7 mouse cellular contexts compared by ENCODE assay signal in the genomic region with DNA sequence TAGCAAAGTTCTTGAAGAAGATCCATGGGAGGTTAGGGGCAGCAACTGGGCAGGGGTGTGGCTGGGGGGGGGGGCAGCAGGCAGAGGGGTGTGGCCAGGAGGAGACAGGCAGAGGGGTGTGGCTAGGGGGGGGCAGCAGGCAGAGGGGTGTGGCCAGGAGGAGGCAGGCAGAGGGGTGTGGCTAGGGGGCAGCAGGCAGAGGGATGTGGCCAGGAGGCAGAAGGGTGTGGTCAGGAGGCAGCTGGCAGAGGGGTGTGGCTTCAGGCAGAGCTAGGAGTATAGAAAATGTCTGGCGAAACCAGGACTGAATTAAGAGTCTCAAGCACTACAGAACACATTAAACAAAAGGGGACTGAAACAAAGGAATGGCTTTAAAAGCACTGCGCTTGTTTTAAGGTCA. TPM values are rescaled to one million over a fixed set of nuclear protein-coding genes. Genes with fewer than 3 reads are reported as not detected.
A peak's percentile ranks its signal among the peaks of the same experiment; 100 is the strongest.
DNase-seq lines count a peak whose midpoint lies in the region; ATAC-seq lines count a peak whose summit lies in the region.

No protein-coding gene starts in this region.

- peak; percentile 57; the same call in 1 of the 2 replicates for ATAC-seq in neural tube, embryonic 11.5 days (ENCODE audit: insufficient read depth, low FRiP score, low TSS enrichment)
- ATAC-seq in common myeloid progenitor, adult 5-6 weeks (replicated peaks; ENCODE audit: low read depth, poor library complexity, severe bottlenecking): peak; percentile 92
- peak; percentile 70 for ATAC-seq in stomach, embryonic 15.5 days (ENCODE audit: insufficient read depth, low FRiP score, low read depth)

- H3K9me3 ChIP-seq in neural tube, embryonic 11.5 days (ENCODE audit: control insufficient read depth, low read length): no peaks in the 10 kb centered on the region
- no peaks in the 10 kb centered on the region for H3K9me3 ChIP-seq in limb, embryonic 10.5 days (replicated peaks)
- no peaks in the 10 kb centered on the region for H3K9me3 ChIP-seq in stomach, embryonic 15.5 days

- no peaks in the 10 kb centered on the region for H3K36me3 ChIP-seq in neural tube, embryonic 11.5 days (ENCODE audit: control insufficient read depth, insufficient read depth, low read length)
- no peaks in the 10 kb centered on the region for H3K36me3 ChIP-seq in limb, embryonic 10.5 days
- H3K36me3 ChIP-seq in stomach, embryonic 15.5 days: no peaks in the 10 kb centered on the region

- no peak for DNase-seq in neural tube, embryonic 11.5 days (ENCODE audit: low spot score)
- no peak for DNase-seq in neural tube, embryonic 10.5 days (ENCODE audit: extremely low spot score, low spot score)
- DNase-seq in limb, embryonic 10.5 days (ENCODE audit: low spot score): peak; percentile 49
- no peak for DNase-seq in right cerebral cortex, adult 18-20 months
- no peak for DNase-seq in layer of hippocampus, adult 11-12 months (ENCODE audit: low spot score)

- H3K27ac ChIP-seq in neural tube, embryonic 11.5 days (ENCODE audit: low read depth, low read length): no peak overlapping the region
- H3K27ac ChIP-seq in limb, embryonic 10.5 days: 0 out of 2 replicates have a peak overlapping the region, but pooled peaks have one; percentile 1
- peak overlapping the region; percentile 3; the same call in 1 of the 2 replicates for H3K27ac ChIP-seq in stomach, embryonic 15.5 days

- no peak overlapping the region for H3K4me2 ChIP-seq in neural tube, embryonic 11.5 days (ENCODE audit: low read depth)
- H3K4me2 ChIP-seq in stomach, embryonic 15.5 days: peak overlapping the region; percentile 26; the same call in 1 of the 2 replicates

- H3K4me3 ChIP-seq in neural tube, embryonic 11.5 days (ENCODE audit: low read depth, low read length): no peak overlapping the region
- H3K4me3 ChIP-seq in limb, embryonic 10.5 days: no peak overlapping the region
- no peak overlapping the region for H3K4me3 ChIP-seq in stomach, embryonic 15.5 days (replicated peaks)

- H3K4me1 ChIP-seq in neural tube, embryonic 11.5 days (ENCODE audit: control insufficient read depth, insufficient read depth, low read length): 0 out of 2 replicates have a peak, but pooled peaks cover 3% of the 10 kb centered on the region
- peaks cover 19% of the 10 kb centered on the region for H3K4me1 ChIP-seq in limb, embryonic 10.5 days
- H3K4me1 ChIP-seq in stomach, embryonic 15.5 days: peaks cover 15% of the 10 kb centered on the region

- H3K9ac ChIP-seq in neural tube, embryonic 11.5 days (ENCODE audit: low read length): no peak overlapping the region
- H3K9ac ChIP-seq in stomach, embryonic 15.5 days: no peak overlapping the region

- WGBS in neural tube, embryonic 11.5 days: 16% methylated on average over 2 of the region's 2 CpGs
- 33% methylated on average over 2 of the region's 2 CpGs for WGBS in limb, embryonic 10.5 days
- WGBS in stomach, embryonic 15.5 days: 17% methylated on average over 2 of the region's 2 CpGs

- no peaks in the 10 kb centered on the region for H3K27me3 ChIP-seq in neural tube, embryonic 11.5 days (ENCODE audit: control insufficient read depth, insufficient read depth, low read length)
- no peaks in the 10 kb centered on the region for H3K27me3 ChIP-seq in limb, embryonic 10.5 days (ENCODE audit: low read depth, poor library complexity, severe bottlenecking)
- no peaks in the 10 kb centered on the region for H3K27me3 ChIP-seq in stomach, embryonic 15.5 days (replicated peaks)

RNA-seq across cellular contexts. Expression of gene Bdkrb1, which starts 19.4 kb away (rescaled TPM):
- 0.23 TPM in 1 of 2 replicates, not detected in the other for polyA plus RNA-seq in neural tube, embryonic 11.5 days (2014; fragmentation: Nextera tagmentation; extraction: Ambion mirVana)
- total RNA-seq in common myeloid progenitor, adult 5-6 weeks (2017): not detected in 2 replicates
- not detected in 2 replicates for polyA plus RNA-seq in limb, embryonic 10.5 days (2016; fragmentation: Nextera tagmentation; extraction: Ambion mirVana)
- 0.26 and 0.44 TPM in 2 replicates for polyA plus RNA-seq in stomach, embryonic 15.5 days (2015; fragmentation: Nextera tagmentation; extraction: Ambion mirVana)

RNA-seq across cellular contexts. Expression of gene Bdkrb2, which starts 20.5 kb away (rescaled TPM):
- polyA plus RNA-seq in neural tube, embryonic 11.5 days (2014; fragmentation: Nextera tagmentation; extraction: Ambion mirVana): 0.17 and 0.37 TPM in 2 replicates
- total RNA-seq in common myeloid progenitor, adult 5-6 weeks (2017): not detected in 2 replicates
- 0.36 and 0.93 TPM in 2 replicates for polyA plus RNA-seq in limb, embryonic 10.5 days (2016; fragmentation: Nextera tagmentation; extraction: Ambion mirVana)
- 3.5 TPM in 2 replicates for polyA plus RNA-seq in stomach, embryonic 15.5 days (2015; fragmentation: Nextera tagmentation; extraction: Ambion mirVana)
